Mouse (Mus musculus): ENCODE results near the gene Atp1a1.

- TF ChIP-seq CTCF (IDR thresholded peaks at IDR 0.05; ENCODE audit: low read depth, low read length) (no peak), POLR2A (IDR thresholded peaks at IDR 0.05; ENCODE audit: extremely low read depth, insufficient read depth, low read length) (no peak)
Measured at GRCm38 (mm10) chr3:101571515-101572130, 32.9 kb downstream of the Atp1a1 start.

Measured in liver, adult 2 months (tissue).